Mouse (Mus musculus) spleen, adult 2 months (tissue): ENCODE measurements around the gene Gramd4. TPM values are rescaled to one million over a fixed set of nuclear protein-coding genes. Genes with fewer than 3 reads are reported as not detected.

Experiments
- DNase-seq, 2 experiments: peaks; one replicate each; pipeline versions ENCODE4 v3.0.0 to v3.0.0-alpha.2; 2012 to 2021; ENCODE audit warnings: low spot score in 2 of 2, low read depth in 1 of 2
- H3K27ac ChIP-seq: fragments of 200-500 bp; 2 replicates; pipeline ENCODE4 v1.5.1; 2012; ENCODE audit warnings: low read length, inconsistent platforms; ENCODE audit not compliant: insufficient read depth
- H3K27me3 ChIP-seq: fragments of 200-500 bp; 2 replicates; pipeline ENCODE4 v1.6.1; 2012; ENCODE audit warnings: mild to moderate bottlenecking, moderate library complexity, low read length, inconsistent platforms; ENCODE audit not compliant: control insufficient read depth, insufficient read depth
- H3K36me3 ChIP-seq: fragments of 200-500 bp; 2 replicates; pipeline ENCODE4 v1.6.1; 2012; ENCODE audit warnings: mild to moderate bottlenecking, low read length, inconsistent platforms; ENCODE audit not compliant: control insufficient read depth, insufficient read depth
- H3K4me1 ChIP-seq: fragments of 200-500 bp; 2 replicates; pipeline ENCODE4 v1.6.1; 2011; ENCODE audit warnings: inconsistent platforms; ENCODE audit not compliant: control insufficient read depth, insufficient read depth, insufficient read length
- H3K4me3 ChIP-seq: fragments of 200-500 bp; 2 replicates; pipeline ENCODE4 v1.5.1; 2011; ENCODE audit warnings: mild to moderate bottlenecking, inconsistent platforms; ENCODE audit not compliant: insufficient read depth, insufficient read length; ENCODE audit errors: extremely low read depth
- CTCF ChIP-seq: fragments of 200-500 bp; IDR thresholded peaks from 2 replicates; pipeline ENCODE4 v1.5.1; 2011; ENCODE audit warnings: mild to moderate bottlenecking, inconsistent platforms; ENCODE audit not compliant: insufficient read depth, insufficient read length, insufficient replicate concordance; ENCODE audit errors: extremely low read depth
- POLR2A ChIP-seq: fragments of 200-500 bp; IDR thresholded peaks from 2 replicates; pipeline ENCODE4 v1.6.1; 2011; ENCODE audit warnings: low read depth, low read length, inconsistent platforms
- WGBS: fragments of 180-500 bp; shearing (Covaris S2); methylation state at CpG from one replicate; pipeline ENCODE4 v1.1.7; 2018; 5-methylcytosine and 5-hydroxymethylcytosine counted together
- polyA plus RNA-seq: library from polyadenylated mRNA; depleted of rRNA; stranded (reverse); fragments of >200 nt; gene quantifications from 2 replicates; pipeline ENCODE4 v1.2.3, GENCODE M21; 2012

Gramd4 gene
- polyA plus RNA-seq, 1 experiment = 36.2 TPM

- no peak for TF ChIP-seq CTCF
- no peak for TF ChIP-seq POLR2A
- Histone ChIP-seq H3K27ac (no peak overlapping the region), H3K36me3 (peaks cover 20% of the 10 kb centered on the region), H3K4me1 (no peaks in the 10 kb centered on the region; the same call in 1 of the 2 replicates), H3K4me3 (no peak overlapping the region), H3K27me3 (no peaks in the 10 kb centered on the region)
- DNase-seq = no peak
- WGBS = 84% methylated on average over 7 of the region's 7 CpGs
Observed at GRCm38 (mm10) chr15:86105345-86105697, 47.8 kb downstream of the Gramd4 start.

GRCm38 (mm10) chr15:86105751-86106150, 48.3 kb downstream of the Gramd4 start:
- 77% methylated on average over 6 of the region's 6 CpGs for WGBS
- H3K4me1 ChIP-seq = peaks cover 2% of the 10 kb centered on the region; the same call in 1 of the 2 replicates

GRCm38 (mm10) chr15:86107831-86108471, 50.5 kb downstream of the Gramd4 start:
- no peak for DNase-seq
- WGBS = 87% methylated on average over 11 of the region's 11 CpGs
- TF ChIP-seq CTCF (no peak), POLR2A (no peak)
- no peaks in the 10 kb centered on the region for H3K27me3 ChIP-seq
- H3K36me3 ChIP-seq = peaks cover 10% of the 10 kb centered on the region
- H3K4me1 ChIP-seq = peaks cover 9% of the 10 kb centered on the region; the same call in 1 of the 2 replicates
- H3K4me3 ChIP-seq = no peak overlapping the region
- H3K27ac ChIP-seq = no peak overlapping the region; the same call in 1 of the 2 replicates

More at GRCm38 (mm10) chr15:86105751-86106150, 48.3 kb downstream of the Gramd4 start:
- H3K27me3 ChIP-seq = no peaks in the 10 kb centered on the region
- no peak for DNase-seq
- no peak for TF ChIP-seq POLR2A
- TF ChIP-seq CTCF = no peak
- no peak overlapping the region for H3K27ac ChIP-seq
- no peak overlapping the region for H3K4me3 ChIP-seq
- H3K36me3 ChIP-seq = peaks cover 20% of the 10 kb centered on the region

GRCm38 (mm10) chr15:86109245-86109644, 51.8 kb downstream of the Gramd4 start:
- no peak overlapping the region for H3K27ac ChIP-seq

GRCm38 (mm10) chr15:86109650-86110211, 52.2 kb downstream of the Gramd4 start:
- 82% methylated on average over 8 of the region's 8 CpGs for WGBS
- TF ChIP-seq POLR2A (no peak), CTCF (no peak)
- H3K27ac ChIP-seq = no peak overlapping the region; the same call in 1 of the 2 replicates
- H3K4me3 ChIP-seq = no peak overlapping the region
- H3K4me1 ChIP-seq = peaks cover 9% of the 10 kb centered on the region; the same call in 1 of the 2 replicates
- no peak for DNase-seq
- no peaks in the 10 kb centered on the region for H3K27me3 ChIP-seq
- peaks cover under 1% of the 10 kb centered on the region; the same call in 1 of the 2 replicates for H3K36me3 ChIP-seq

More at GRCm38 (mm10) chr15:86109245-86109644, 51.8 kb downstream of the Gramd4 start:
- no peaks in the 10 kb centered on the region for H3K27me3 ChIP-seq
- H3K36me3 ChIP-seq = peaks cover 5% of the 10 kb centered on the region
- H3K4me3 ChIP-seq = no peak overlapping the region
- DNase-seq = no peak
- TF ChIP-seq POLR2A (no peak), CTCF (no peak)
- H3K4me1 ChIP-seq = peaks cover 9% of the 10 kb centered on the region; the same call in 1 of the 2 replicates
- WGBS = 94% methylated on average over 7 of the region's 7 CpGs

- TF ChIP-seq POLR2A = no peak
- TF ChIP-seq CTCF = no peak
- Histone ChIP-seq H3K36me3 (no peaks in the 10 kb centered on the region), H3K27ac (peak overlapping the region; percentile 12; the same call in 1 of the 2 replicates), H3K4me1 (peaks cover 9% of the 10 kb centered on the region; the same call in 1 of the 2 replicates), H3K27me3 (no peaks in the 10 kb centered on the region), H3K4me3 (no peak overlapping the region)
- WGBS = 47% methylated on average over 10 of the region's 10 CpGs
- DNase-seq = peak in 1 of 2 experiments; percentile 27
Observed at GRCm38 (mm10) chr15:86110361-86111103, 53.0 kb downstream of the Gramd4 start.
